Mouse (Mus musculus) layer of hippocampus, adult 8-10 months (tissue): ENCODE results near the gene Cln5. TPM values are rescaled to one million over a fixed set of nuclear protein-coding genes. Genes with fewer than 3 reads are reported as not detected.

Experiments used
- DNase-seq, 2 experiments: peaks; one replicate each; pipeline ENCODE4 v3.0.0; 2022; ENCODE audit warnings: low spot score in 2 of 2
- total RNA-seq, 4 experiments: library from RNA; stranded (reverse); gene quantifications; 2 replicates each; pipeline ENCODE4 v1.2.4; 2022

The Cln5 gene
- total RNA-seq, 4 experiments from 2014 or later: 10.1 to 17.2 (median 13.5) TPM

DNA sequence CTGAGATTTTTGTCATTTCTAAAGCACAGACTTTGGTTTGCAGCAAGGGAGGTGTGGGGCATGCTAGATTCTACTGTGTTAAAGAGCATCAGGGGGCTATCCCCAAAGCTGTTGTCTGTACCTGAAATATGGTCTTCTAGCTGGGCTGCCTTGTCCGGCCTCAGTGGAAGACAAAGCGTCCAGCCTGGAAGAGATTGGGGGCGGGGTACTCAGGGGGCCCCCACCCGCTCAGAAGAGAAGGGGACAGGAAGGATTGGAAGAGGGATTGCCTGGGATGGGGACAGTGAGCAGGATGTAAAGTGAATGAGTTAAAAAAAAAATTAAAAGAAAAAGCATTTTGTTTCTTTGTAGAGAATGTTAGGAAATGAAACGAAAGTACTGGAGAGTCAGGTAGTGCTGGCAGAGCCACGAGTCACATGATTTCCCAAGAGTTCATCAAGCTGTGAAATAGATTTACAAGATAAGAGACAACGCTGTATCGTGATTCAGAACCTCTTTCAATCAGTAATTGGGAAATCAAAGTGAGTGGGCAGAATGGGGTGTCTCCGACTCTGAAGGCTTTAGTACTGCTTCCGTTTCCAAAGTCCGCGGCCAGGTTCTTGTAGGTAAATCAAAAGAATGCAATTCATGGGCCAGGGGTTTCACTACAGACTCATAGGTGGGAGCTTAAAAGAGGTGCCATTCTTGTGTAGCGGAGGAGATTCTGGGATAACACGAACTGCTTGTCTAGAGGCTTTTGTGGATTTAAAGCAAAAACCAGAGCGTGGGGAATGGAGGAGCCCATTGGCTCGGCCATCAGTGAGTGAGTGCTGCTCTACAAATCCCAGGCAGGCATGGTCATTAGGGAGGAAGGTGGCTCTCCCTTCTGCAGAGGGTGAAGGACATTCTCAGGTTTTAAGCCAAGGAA is 8.2 kb downstream of the Cln5 start:
- no peak for DNase-seq

DNA sequence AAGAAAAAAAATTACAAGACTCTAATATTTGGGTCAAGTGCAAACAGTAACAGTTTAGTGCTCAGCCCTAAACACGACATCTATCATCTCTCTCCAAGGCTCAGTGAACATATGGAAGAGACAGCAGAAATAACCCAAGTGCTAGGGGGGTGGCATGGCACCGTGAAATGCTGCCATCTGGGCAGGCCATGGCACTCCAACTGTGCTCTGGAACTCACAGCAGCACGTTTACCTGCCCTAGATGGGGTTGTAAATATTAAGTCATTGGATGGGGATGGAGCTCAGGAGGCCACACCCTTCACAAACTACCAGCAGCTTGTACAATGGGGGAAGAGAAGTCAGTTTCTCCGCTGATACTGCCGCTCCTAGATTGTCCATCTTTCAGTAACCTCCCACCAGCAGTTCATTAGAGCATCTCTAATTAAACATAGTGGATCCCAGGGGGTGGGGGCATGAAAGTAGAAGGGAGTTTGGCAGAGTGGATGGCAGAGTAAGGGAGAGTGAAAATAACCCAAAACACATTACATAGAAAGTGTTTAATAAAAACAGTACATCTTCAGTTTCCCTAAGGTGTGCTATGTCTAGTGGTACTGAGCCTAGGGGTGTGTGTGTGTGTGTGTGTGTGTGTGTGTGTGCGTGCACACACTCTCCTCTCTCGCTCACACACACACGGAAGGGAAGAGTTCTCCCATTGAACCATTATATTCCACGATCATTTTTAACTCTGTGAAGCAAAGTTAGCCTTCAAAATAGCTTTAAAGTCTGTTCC is 9.4 kb downstream of the Cln5 start:
- DNase-seq: peak in 1 of 2 experiments; percentile 39

DNA sequence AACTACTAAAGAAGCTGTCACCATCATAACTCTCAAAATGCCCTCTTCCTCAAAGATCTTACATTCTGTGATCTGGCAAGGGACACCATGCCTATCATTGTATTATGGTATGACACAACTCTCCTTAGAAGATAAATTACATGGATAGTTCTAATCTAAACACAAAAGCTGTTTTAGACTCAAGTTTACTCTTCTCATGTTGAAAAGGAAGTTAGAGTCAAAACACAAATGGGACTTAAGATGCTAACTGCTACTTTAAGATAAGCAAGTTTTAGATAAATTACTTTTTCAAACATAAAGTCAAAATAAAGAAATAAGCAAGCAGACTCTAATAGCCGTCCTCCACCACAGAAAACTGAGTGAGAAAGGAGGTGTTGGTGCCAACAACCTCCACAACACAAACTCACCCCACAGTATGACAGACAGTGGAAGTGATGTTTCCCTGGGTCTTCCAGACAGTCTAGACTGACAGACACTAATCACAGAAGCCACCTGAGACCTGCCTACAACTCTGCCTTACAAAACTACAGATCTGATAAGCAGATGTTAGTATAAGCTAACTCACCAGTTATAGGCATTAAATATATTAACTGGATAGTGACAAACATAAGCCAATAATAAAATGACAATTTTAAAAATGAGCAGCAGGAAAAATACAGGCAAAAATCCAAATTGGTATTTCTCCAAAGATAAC is 16.0 kb downstream of the Cln5 start:
- DNase-seq: no peak

DNA sequence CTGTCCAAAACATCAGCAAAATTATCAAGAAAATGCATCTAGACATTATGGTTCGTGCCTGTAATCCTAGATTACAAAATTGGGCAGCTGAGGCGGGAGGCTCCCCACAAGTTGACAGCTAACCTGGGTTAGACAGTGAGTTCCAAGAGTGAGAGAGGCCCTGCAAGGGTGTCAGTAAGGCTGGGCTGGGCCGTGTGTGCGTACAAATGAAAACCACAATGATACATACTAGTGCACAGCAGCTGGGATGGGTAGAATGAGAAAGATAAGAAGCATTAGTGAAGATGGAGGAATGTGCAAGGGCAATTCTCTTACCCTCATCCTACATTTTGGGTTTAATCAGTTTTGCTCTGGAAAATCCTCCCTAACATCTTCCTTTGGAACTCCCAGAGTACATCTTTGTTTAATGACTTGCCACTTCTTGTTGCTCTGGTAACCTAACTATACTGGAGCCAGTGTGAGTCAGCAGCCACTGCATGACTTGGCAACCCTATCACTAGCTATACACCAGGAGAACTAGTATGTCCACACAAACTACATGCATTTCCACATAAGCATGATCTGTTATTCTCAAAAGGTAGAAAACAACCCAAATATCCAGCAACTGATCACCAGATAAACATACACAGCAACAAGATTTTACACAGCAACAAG is 16.8 kb downstream of the Cln5 start:
- no peak for DNase-seq

DNA sequence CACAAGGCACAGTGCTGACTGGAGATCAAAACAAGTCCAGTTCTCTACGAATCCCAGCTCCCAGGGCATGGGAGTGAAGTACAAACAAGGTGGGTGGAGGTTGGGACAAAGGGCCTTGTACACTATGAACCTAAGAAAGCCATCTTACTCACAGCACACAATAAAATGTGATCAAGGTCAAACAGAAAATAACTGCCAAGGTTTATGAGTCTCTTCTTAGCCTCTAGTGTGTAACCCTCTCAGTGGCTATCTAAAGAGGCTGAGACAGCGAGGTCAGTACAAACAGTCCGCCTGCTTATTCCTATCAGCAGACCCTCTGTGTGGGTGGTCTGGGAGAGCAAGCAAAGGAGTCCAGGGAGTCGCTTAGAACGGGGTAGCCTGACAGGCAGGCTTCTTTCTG is 17.8 kb downstream of the Cln5 start:
- DNase-seq: no peak

DNA sequence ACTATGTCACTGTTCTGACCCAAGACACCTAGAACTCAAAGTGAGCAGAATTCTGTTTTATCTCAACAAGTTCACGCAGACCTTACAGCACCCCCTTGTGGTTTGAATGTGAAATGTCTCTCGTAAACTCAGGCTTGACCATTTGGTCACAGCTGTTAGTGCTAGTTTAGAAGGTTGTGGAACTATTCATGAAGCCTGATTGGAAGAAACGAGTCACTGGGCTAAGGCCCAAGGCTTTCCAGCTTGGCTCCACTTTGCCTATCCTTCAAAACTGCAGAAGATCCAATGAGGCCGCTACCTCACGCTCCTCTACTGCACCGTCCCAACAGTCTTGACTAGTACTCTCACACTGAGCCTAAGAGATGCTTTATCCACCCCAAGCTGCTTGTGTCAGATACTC is 18.6 kb downstream of the Cln5 start:
- DNase-seq: no peak

DNA sequence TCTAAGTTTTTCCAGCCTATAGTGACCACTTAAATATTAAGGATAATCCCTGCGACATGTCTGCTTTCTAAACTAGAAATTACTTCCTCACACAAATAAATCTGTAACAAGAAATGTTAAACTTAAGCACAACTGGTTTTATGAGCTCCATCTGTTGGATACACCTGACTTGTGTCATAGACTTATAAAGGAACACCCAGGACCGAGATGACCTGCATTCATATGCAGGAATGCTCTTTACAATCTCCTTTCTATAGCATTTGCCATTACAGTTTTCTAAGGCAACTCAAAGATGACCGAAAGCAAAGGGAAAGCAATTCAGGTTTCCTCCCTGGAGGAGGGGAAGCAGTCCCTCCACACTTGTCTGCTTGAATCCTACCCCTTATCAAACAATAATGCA is 23.2 kb downstream of the Cln5 start:
- DNase-seq: no peak

DNA sequence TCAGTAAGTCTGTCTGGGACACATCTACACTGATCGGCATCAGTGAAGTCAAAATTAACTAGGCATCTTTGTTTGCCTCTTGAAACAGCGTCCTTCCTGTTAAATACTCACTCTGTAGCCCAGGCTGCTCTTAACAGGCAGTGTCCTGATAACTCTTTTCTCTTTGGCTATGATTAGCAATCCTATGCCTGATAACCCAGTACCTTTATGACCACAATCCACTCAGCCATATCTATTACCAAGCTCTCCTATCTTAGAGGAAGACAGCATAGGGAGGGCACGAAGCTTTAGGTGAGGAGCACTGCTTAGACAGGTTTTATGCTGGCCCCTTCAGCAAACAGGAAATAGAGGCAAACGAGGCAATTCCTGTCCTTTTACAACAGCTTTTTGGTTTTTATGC is 23.7 kb downstream of the Cln5 start:
- no peak for DNase-seq

DNA sequence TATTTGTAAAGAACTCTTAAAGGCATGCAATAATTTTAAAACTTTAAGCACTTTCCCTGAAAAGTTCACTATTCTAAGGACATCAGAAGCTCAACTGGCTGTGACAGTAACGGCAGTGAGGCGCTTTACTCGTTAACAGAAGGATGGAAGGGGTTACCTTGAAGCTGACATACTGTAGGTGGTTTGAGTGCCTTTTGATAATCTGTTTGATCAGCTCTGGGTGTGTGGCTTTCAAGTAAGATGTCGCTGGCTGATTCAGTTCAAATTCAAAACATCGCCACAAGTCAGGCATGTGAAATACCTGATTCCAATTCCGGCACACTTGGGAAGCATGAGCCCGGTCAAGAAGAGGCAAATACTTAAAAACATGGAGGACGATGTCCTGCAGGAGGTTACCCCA is 25.0 kb downstream of the Cln5 start:
- DNase-seq: no peak

DNA sequence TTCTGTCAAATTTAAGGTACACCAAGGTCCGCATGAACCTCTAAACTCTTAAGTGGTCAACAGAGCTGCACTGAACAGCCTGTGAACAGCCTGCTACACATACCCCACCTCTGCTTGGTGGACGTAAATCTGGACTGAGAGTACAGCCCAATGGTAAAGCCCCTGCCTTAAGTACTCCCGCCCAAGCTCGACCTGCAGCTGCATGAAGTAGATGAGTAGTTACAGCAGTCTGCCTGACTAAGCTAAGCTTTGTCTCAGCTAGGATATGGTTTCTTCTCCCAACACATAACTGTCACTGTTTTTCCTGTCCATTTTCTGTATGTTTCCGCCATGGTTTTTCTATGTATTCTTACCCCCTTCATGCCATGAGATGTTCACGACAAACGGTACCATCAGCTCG is 25.8 kb downstream of the Cln5 start:
- DNase-seq: no peak

DNA sequence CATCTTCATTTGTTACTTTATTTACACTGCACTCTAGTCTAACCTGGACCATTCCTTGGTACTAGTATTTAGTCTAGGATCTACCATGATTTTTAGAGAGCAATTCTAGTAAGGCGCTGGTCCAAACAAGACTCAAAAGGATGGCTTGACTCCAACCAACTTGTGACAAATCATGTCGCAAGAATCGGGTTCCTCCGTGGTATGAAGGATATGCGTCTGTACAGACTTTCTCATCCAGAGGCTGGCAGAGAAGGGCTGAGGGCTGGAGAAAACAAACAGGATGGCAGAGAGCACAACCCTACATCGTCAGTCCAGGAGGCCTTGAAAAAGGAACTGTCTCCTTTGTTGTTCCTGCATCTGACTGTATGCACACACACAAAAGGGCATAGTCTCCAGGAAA is 26.6 kb downstream of the Cln5 start:
- DNase-seq: no peak

DNA sequence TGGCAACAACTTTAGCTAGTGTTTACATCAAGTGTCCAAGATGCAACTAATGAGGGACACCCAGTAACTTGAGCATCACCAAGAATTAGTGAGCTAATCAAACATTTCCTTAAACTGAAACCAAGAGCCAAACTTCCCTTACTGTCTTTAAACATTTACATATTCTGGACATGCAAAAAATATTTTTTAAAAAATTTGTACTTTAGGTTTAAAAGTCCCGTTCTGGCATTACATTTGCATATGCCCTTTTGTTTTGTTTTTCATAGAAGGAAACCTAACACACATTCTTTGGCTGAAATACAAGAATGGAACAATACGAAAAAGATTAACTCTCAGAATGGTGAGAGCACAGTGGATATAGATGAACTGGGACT is 28.2 kb downstream of the Cln5 start:
- no peak for DNase-seq

DNA sequence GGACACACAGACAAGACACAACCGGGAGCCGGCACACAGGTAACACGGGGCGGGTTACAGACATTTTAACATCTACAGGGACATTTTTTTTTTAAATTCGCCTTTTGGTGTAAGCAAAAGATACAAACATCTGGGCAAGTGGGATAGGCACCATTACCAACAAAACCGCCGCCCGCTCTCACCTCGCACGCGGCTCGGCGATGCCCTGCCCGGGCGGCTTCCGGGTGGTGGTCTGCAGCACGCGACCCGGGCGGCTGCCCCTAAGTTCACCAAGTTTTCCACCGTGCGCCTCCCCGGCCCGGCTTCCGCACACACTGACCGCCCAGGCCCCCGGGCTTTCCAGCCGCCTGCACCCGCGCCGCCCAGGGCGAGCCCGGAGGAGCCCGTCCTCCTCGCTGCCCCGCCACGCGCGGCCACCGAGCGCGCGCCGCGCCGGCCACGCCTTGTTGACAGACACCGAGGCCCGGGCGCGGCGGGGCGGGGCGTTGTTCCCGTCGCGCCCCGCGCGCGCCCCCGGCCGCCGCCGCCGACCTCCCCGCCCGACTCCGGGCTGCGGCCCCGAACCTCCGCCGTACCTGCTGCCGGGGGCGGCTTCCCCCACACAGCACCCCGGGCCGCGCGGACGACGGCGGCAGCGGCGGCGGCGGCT is 28.7 kb downstream of the Cln5 start:
- peak in 1 of 2 experiments; percentile 64 for DNase-seq

DNA sequence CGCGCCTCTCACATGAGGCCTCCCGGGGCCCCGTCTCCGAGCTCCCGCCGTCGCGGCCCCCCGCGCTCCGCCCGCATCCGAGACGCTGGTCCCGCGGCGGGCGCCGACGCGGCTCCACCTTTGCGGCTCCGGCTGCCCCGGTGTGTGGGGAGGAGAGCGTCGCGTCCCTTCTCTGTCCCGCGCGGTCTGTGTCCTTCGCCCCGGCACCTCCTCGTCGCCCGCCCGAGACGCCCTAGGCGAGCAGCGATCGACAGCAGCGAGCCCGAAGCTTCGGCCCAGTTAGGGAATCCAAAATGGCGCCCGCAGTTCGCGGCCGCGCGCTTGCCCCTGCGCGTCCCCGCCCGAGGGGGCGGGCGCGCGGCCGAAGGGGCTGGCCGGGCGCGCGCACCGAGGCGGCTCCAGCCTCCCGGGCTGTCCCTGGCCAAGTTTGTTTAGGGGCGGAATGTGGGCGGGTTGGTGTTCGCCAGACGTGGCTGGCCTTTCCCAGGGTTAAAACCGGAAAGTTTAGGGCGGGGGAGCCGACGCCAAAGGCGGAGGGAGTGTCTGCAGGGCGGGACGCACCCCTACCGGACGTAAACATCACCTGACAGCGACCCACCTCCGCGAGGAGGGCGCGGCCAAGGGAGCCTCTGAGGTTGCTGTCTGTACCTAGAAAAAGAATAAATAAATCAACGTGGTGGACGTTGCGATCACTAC is 29.4 kb downstream of the Cln5 start, which contains the start of gene Fbxl3:
Gene Fbxl3 (minus strand): TSS at position 329 of the 696 bp plus-strand sequence.
- DNase-seq: peak; percentile 75 to 82

DNA sequence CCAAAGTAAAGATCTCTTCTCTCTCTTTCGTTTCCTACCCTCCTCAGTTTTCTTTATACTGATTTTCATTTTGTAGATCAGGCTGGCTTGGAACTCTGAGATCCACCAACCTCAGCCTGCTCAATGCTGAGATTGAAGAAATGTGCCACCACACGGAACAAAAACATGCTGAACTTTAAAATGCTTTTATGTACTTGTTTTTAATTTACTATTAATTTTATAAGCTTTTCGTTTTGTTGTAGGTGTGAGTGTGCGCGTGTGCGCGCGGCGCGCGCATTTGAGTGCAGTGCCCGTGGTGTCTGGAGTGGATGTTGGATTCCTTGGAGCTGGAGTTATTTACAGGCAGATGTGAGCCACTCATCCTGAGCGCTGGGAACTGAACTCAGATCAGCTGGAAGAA is 30.3 kb downstream of the Cln5 start:
- DNase-seq: no peak

DNA sequence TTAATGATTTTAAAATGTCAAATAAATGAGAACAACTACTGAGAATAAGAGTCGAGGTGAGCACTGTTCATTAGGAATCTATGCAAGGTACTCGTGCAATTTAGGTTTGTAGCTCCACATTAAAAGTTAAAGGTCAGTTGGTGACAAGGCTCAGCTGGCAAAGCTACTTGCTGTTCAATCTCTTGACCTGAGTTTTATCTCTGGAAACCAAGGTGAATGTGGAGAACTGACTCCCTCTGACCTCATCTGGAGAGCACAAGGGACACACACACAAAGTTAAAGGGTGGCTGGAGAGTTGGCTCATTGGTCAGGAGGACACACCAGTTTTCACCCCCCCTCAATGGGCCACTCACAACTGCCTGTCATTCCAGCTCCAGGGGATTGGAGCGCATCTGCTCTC is 31.2 kb downstream of the Cln5 start:
- DNase-seq: no peak

DNA sequence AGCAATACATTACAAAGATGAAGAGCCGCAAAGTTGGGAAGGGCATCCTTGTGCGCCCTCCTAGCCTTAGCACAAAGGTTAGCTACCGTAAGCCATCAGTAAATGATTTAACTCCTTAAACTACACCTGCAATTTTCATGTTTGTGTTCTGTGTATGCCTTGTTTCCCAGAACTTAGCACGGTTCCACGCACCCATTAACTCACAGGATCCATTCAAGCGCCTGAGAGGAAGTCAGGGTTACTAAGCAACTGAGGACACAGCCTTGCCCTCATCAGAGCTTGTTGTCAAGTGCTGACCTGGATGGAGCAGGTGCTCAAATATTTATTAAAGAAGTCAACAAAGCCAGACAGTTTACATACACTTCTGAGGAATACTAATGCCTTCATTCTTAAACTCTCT is 32.2 kb downstream of the Cln5 start:
- DNase-seq: no peak

DNA sequence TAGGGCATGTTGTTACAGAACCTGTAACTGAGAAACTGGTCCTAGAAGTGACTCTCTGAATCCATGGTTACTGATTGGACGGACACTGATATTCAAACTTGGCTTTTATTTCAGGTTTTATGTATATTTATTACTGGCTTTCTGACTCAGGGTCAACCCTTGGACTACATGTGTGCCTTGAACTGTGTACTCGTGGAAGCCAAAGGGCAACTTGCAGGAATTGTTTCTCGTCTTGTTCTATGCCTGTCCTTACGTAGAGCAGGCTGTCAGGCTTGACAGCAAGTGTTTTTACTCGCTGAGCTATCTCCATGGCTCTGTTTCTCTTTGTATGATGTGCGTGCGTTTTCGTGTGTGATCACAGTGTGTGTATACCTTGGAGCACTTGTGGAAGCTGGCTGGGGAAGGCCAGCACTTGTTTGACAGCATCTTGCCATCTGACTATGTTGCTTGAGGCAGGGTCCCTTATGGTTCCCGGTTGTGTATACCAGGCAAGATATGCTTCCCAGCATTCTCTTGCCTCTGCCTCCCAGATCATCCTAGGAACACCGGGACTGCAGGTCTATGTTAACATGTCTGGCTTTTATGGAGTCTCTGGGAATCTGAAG is 32.8 kb downstream of the Cln5 start:
- DNase-seq: no peak

DNA sequence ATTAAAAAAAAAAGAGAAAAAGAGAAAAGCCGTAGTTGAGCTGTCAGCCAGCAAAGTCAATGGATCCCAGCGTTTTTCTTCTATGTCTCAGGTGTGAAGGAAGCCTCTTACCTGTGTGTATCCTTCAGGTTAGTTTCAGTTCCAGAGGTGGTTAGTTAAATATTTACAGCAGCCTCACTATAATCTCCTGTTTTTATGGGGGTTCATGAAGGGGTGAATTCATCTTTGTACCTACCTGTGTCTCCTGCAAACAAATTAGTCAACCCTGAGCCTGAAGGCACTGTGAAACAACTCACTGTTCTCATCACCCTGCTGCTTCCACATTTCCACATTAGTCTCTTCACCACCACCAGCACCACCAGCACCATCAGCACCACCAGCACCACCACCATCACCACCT is 36.3 kb downstream of the Cln5 start:
- no peak for DNase-seq

DNA sequence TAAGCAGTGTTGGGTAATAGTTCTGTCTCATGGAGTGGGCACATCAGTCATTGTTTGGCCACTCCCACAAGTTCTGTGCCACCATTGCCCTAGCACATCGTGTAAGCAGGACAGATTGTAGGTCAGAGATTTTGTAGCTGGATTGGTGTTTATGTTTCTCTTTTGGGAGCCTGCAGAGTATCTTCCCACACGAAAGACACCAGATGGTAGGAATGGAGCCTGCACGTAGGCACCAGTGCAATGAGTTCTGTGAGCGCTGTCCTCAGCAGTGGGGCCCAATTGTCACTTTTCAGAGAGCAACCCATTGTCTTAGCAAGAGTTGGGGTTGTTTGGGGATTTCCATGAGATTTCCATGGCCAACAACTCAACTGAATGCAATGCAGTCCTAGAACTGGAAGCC is 40.0 kb downstream of the Cln5 start:
- peak; percentile 53 for DNase-seq
